Mouse (Mus musculus): ENCODE measurements around the gene Dph5. TPM values are rescaled to one million over a fixed set of nuclear protein-coding genes. Genes with fewer than 3 reads are reported as not detected.

Gene Dph5
- total and polyA plus RNA-seq, 3 experiments, result 37.0 to 70.0 (median 55.1) TPM

GRCm38 (mm10) chr3:115902301-115902956 lies 14.8 kb downstream of the Dph5 start:
- no peak overlapping the region for H3K27ac ChIP-seq (ENCODE audit: insufficient read depth, low read depth)
- H3K79me2 ChIP-seq (replicated peaks; ENCODE audit: control insufficient read depth, extremely low read depth, insufficient read depth, poor library complexity, severe bottlenecking), result no peaks in the 10 kb centered on the region; the same call in 1 of the 2 replicates
- peaks cover 0 to 21% of the 10 kb centered on the region in 2 experiments; a peak in 2 of 4 replicates for H3K4me1 ChIP-seq (ENCODE audit: control insufficient read depth in 1 of 2, insufficient read depth in 2 of 2)
- H3K4me2 ChIP-seq (ENCODE audit: insufficient read depth, low read depth, poor library complexity, severe bottlenecking), result no peak overlapping the region
- H3K27me3 ChIP-seq (replicated peaks), result no peaks in the 10 kb centered on the region
- no peak for TF ChIP-seq E2F4 (IDR thresholded peaks at IDR 0.05; ENCODE audit: insufficient replicate concordance, low read depth, low read length)
- TF ChIP-seq POLR2A (IDR thresholded peaks at IDR 0.05; ENCODE audit: low read depth, low read length), result no peak
- TF ChIP-seq PAX5 (IDR thresholded peaks at IDR 0.05; ENCODE audit: low read length), result no peak
- TF ChIP-seq MYC (IDR thresholded peaks at IDR 0.05; ENCODE audit: low read depth, low read length), result peak; percentile 46; the same call in 1 of the 2 replicates
- peak; percentile 65; the same call in 1 of the 2 replicates for TF ChIP-seq MAX (IDR thresholded peaks at IDR 0.05; ENCODE audit: low read length)
- peak; percentile 38; the same call in 1 of the 2 replicates for TF ChIP-seq EP300 (IDR thresholded peaks at IDR 0.05; ENCODE audit: low read length)
- TF ChIP-seq ELF1 (IDR thresholded peaks at IDR 0.05; ENCODE audit: low read depth, low read length), result 0 out of 2 replicates have a peak, but pooled peaks have one; percentile 28
- TF ChIP-seq GABPA (IDR thresholded peaks at IDR 0.05; ENCODE audit: insufficient replicate concordance, low read depth, low read length), result no peak
- TF ChIP-seq CTCF (conservative IDR thresholded peaks at IDR 0.05 in 1 of 2, IDR thresholded peaks at IDR 0.05 in 1 of 2; ENCODE audit: low read depth in 2 of 2, low read length in 2 of 2), result 0 out of 4 replicates have a peak, but pooled peaks of 1 of the 2 experiments have one; percentile 7
- peaks cover 3% of the 10 kb centered on the region for H3K9me3 ChIP-seq (replicated peaks; ENCODE audit: low read length)
- no peak overlapping the region for H3K4me3 ChIP-seq (replicated peaks in 1 of 3; ENCODE audit: low read depth in 2 of 3, low read length in 2 of 3, poor library complexity in 1 of 3)
- dilution Hi-C loops (cut with MboI; ENCODE audit: extremely low pct_ligation_motif_present, extremely low pct_unique_long_range_greater_than_20kb, low sequenced_read_pairs), result no loop called here
- DNase-seq (ENCODE audit: extremely low read depth), result peak; percentile 83
- no peak overlapping the region for H3K9ac ChIP-seq (ENCODE audit: insufficient read depth, low read depth)
- peaks cover 42 to 79% of the 10 kb centered on the region in 2 experiments for H3K36me3 ChIP-seq (replicated peaks in 1 of 2; ENCODE audit: control insufficient read depth in 1 of 2, insufficient read depth in 1 of 2, low read length in 1 of 2)
- in situ Hi-C loops (cut with MboI; ENCODE audit: low pct_ligation_motif_present, low pct_unique_long_range_greater_than_20kb, low sequenced_read_pairs), result no loop called here

- DNase-seq (ENCODE audit: extremely low read depth), result no peak
- in situ Hi-C loops (cut with MboI; ENCODE audit: low pct_ligation_motif_present, low pct_unique_long_range_greater_than_20kb, low sequenced_read_pairs) (no loop called here), dilution Hi-C loops (cut with MboI; ENCODE audit: extremely low pct_ligation_motif_present, extremely low pct_unique_long_range_greater_than_20kb, low sequenced_read_pairs) (no loop called here)
- Histone ChIP-seq H3K27me3 (replicated peaks) (no peaks in the 10 kb centered on the region), H3K27ac (ENCODE audit: insufficient read depth, low read depth) (no peak overlapping the region), H3K4me1 (ENCODE audit: control insufficient read depth in 1 of 2, insufficient read depth in 2 of 2) (peaks cover 0 to 21% of the 10 kb centered on the region in 2 experiments; a peak in 2 of 4 replicates), H3K36me3 (replicated peaks in 1 of 2; ENCODE audit: control insufficient read depth in 1 of 2, insufficient read depth in 1 of 2, low read length in 1 of 2) (peaks cover 39 to 62% of the 10 kb centered on the region in 2 experiments), H3K4me2 (ENCODE audit: insufficient read depth, low read depth, poor library complexity, severe bottlenecking) (no peak overlapping the region), H3K4me3 (replicated peaks in 1 of 3; ENCODE audit: low read depth in 2 of 3, low read length in 2 of 3, poor library complexity in 1 of 3) (no peak overlapping the region), H3K79me2 (replicated peaks; ENCODE audit: control insufficient read depth, extremely low read depth, insufficient read depth, poor library complexity, severe bottlenecking) (no peaks in the 10 kb centered on the region), H3K9me3 (replicated peaks; ENCODE audit: low read length) (peaks cover 3% of the 10 kb centered on the region), H3K9ac (ENCODE audit: insufficient read depth, low read depth) (no peak overlapping the region)
- TF ChIP-seq POLR2A (IDR thresholded peaks at IDR 0.05; ENCODE audit: low read depth, low read length), result no peak
- no peak for TF ChIP-seq MEF2A (IDR thresholded peaks at IDR 0.05; ENCODE audit: borderline replicate concordance, low read depth, low read length)
- no peak for TF ChIP-seq ZMIZ1 (IDR thresholded peaks at IDR 0.05; ENCODE audit: low read depth, low read length)
- TF ChIP-seq ZKSCAN1 (IDR thresholded peaks at IDR 0.05; ENCODE audit: borderline replicate concordance, low read depth, low read length), result no peak
- no peak for TF ChIP-seq SIN3A (IDR thresholded peaks at IDR 0.05; ENCODE audit: low read length)
- TF ChIP-seq USF1 (IDR thresholded peaks at IDR 0.05; ENCODE audit: low read depth, low read length), result no peak
- no peak for TF ChIP-seq TCF12 (IDR thresholded peaks at IDR 0.05; ENCODE audit: low read depth, low read length)
- TF ChIP-seq TBP (conservative IDR thresholded peaks at IDR 0.05; ENCODE audit: low read depth, low read length), result no peak
- TF ChIP-seq SMC3 (IDR thresholded peaks at IDR 0.05; ENCODE audit: low read depth, low read length), result no peak
- no peak for TF ChIP-seq ZNF384 (IDR thresholded peaks at IDR 0.05; ENCODE audit: low read depth, low read length)
- TF ChIP-seq MAX (IDR thresholded peaks at IDR 0.05; ENCODE audit: low read length), result no peak
- no peak for TF ChIP-seq JUND (conservative IDR thresholded peaks at IDR 0.05; ENCODE audit: low read depth, low read length)
- no peak for TF ChIP-seq MAFK (IDR thresholded peaks at IDR 0.05; ENCODE audit: insufficient replicate concordance, low read length)
These were observed 17.4 kb downstream of the Dph5 start for GRCm38 (mm10) chr3:115905067-115905466.
